Mouse (Mus musculus) frontal cortex, postnatal 10 days (tissue): ENCODE measurements around the gene Numb.
"Not testable (repeated sequence)": the region's sequence is repeated elsewhere in the genome, so short reads cannot be mapped to it uniquely, and the experiment has no call there.

Experiments used
- DNase-seq, 2 experiments: peaks; one replicate each; pipeline ENCODE4 v3.0.0; 2022; ENCODE audit warnings: low spot score in 2 of 2, mixed read lengths in 1 of 2

Numb gene

DNA sequence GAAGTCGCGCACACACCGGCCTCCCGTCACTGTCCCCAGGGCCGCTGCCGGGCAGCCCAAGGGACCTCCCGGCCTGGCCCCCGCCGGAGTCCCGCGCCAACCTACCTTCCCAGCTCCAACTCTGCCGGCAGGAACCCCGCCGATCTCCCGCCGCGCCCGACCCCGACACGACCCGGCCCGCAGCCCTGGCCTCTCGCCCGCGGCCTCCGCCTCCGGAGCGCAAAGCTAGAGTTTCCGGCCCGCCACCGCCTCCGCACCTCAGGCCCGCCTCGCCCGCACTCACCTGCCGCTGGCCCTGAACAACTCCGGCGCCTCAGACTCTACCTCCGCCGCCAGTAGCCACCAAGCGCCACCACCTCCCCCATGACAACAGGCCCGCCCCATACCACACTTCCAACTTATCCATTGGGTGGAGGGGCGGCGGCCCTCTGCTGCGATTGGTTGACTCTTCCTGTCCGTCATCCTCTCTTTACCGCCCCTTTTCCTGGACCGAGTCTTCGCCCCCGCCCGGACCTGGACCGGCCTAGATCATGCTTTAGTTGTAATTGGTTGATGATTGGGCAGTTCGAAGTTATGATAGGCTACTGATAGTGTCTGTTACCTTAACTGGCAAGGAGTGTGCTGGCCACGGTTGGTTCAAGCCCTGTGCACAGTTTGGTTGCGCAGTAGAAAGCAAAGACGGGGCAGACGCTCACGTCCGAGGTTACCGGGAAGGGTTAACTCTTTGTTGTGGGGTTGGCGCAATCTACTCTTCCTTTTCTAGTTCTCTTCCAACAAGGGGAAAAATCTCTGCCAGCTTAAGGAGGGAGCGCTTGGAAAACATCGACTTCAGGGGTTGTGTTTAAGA is at the start of gene Numb:
Numb (minus strand) TSS at position 400 of the 847 bp plus-strand sequence.
- peak; percentile 98 to 99 for DNase-seq

GRCm38 (mm10) chr12:83965235-83965634 is 43.5 kb upstream of the Numb start:
- no peak for DNase-seq

DNA sequence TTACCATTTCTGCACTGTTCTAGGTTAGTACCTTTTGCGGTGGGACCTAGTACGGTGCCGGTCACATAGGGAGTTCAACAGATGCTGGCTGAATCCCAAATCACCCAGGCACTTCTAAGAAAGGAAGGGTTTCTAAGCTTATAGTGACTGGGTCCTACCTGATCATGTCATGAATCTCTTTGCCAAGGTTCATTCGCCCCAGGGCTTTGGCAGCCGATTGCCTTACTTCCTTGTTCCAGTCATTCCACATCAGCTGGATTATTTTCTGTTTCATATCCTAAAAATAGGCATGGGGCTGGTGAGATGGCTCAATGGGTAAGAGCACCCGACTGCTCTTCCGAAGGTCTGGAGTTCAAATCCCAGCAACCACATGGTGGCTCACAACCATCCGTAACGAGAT is 36.5 kb upstream of the Numb start:
- DNase-seq = no peak

- no peak for DNase-seq
Observed at GRCm38 (mm10) chr12:83951711-83952575, 30.2 kb upstream of the Numb start.

GRCm38 (mm10) chr12:83950840-83951701 is 29.3 kb upstream of the Numb start:
- DNase-seq = peak; percentile 51 to 58

DNA sequence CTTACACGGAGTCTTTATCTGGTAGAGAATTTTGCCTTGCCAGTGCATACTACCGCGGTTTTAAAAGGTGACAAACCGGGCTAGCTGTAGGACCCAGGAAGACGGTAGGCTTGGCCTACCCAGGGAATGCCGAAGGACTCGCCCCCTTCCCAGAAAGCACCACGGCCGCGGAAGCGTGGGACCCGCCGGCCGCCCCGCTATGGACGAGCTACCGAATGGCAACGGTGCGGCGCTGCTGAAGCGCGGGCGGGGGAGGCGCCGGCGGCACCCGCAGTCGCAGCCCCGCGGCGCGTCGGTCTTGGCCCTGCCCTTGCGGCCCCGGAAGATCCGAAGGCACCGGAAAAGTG is 28.7 kb upstream of the Numb start, which contains the start of gene Riox1:
Riox1 (plus strand) TSS at position 116 of the 347 bp plus-strand sequence.
- DNase-seq = peak; percentile 72 to 79

DNA sequence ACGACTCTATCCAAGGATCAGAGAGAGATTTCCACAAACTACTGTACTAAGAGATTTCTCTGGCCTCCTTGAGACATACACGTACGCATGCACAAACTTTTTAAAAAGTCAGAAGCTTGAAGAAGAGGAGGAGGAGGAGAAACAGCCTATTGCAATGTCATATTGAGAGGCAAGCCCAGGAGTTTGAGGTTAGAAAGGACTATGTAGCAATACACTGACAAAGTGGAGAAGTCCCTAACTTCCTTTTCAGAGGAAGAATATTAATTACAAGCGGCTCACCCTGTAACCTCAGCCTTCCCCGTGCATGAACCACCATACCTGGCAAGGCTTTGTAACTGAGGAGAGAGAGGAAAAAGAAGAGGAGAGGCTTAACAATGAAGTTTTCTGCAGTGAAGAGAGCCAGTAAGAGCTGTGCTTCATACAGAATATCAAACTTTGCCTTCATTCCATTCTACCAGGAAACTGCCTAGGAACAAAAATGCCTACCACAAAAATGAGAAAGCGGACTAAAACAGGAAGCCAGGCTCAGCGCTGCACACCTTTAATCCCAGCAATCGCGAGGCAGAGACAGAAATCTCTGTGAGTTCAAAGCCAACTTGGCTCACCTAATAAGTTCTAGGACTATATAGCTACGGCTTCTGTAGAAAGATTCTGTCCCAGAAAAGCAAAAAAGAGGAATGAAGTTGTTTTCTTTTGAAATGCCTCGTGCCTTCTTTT is 28.2 kb upstream of the Numb start:
- DNase-seq = no peak

- no peak for DNase-seq
Observed at GRCm38 (mm10) chr12:83949043-83949442, 27.3 kb upstream of the Numb start.

GRCm38 (mm10) chr12:83947260-83947811 is 25.6 kb upstream of the Numb start:
- no peak for DNase-seq

- DNase-seq = no peak
Observed at GRCm38 (mm10) chr12:83941938-83942337, 20.2 kb upstream of the Numb start.

DNA sequence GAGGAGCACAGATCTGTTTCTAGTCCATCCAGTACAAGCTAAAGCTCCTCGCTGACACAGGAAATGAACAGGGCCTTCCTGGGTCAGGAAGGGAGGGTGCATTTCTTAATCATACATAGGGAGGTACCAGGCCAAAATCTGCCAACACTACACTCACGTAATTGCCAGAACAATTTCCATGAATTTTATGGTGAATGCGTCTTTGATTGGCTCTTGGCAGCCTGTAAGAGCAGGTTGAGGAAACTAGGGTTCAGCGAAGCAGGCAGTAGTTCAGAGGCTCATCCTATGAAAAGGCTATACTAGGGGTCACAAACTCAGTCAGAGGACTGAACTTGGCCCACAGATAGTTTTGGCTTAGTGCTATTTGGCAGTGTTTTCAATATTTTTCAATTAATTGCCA is 18.3 kb upstream of the Numb start:
- no peak for DNase-seq

DNA sequence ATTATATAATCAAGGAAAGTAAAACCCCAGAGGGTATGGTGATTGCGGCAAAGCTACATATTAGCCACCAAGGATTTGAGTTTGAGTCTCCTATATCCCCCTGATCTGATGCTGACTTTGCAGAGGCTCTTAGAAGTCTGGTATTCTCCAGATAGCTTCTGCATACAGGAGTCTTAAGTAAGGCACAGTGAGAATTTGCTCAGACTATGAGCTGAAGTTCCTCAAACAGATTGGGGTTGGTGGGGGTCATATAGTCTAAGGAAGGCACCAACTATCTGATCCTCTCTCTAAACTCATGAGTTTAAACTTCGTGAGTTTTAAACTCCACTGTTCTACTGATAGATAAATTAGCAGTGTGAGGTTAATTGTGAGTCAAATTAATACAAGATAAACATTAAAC is 17.6 kb upstream of the Numb start:
- no peak for DNase-seq

DNA sequence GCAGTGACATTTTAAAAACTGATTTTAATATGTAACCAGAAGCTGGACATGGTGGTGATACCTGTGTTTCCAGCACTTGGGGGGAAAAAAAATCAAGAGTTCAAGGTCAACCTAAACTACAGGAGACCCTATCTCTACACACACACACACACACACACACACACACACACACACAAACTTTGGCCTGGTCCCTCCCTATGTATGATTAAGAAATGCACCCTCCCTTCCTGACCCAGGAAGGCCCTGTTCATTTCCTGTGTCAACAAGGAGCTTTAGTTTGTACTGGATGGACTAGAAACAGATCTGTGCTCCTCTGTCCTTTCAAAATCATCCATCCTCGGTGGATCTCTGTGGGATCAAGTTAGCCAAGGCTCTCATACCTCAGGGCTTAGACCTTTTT is 16.9 kb upstream of the Numb start:
- DNase-seq = not testable (repeated sequence)

- no peak for DNase-seq
Observed at GRCm38 (mm10) chr12:83937600-83937999, 15.9 kb upstream of the Numb start.

- DNase-seq = no peak
Observed at GRCm38 (mm10) chr12:83929186-83929804, 7.6 kb upstream of the Numb start.

DNA sequence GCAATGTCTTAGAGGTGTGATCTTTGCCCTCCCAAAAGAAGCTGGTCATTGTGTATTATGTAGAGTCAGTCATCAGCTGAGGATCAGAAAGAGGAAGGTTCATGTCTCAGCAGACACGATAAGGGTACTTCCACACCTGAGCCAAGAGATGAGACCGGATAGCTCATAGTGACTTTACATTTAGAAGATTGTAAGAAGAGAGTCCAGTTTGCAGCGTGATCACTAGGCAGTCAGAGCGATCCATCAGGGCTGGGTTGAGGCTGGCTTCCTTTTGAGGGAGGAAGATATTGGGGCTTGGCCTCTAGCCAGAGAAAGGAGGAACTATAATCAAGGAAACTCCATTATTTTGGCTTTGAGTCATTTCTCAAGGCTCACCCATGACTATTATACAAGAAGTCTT is 6.0 kb upstream of the Numb start:
- DNase-seq = no peak

GRCm38 (mm10) chr12:83926061-83926460 is 4.3 kb upstream of the Numb start:
- no peak for DNase-seq

GRCm38 (mm10) chr12:83925160-83925703 is 3.5 kb upstream of the Numb start:
- no peak for DNase-seq

DNA sequence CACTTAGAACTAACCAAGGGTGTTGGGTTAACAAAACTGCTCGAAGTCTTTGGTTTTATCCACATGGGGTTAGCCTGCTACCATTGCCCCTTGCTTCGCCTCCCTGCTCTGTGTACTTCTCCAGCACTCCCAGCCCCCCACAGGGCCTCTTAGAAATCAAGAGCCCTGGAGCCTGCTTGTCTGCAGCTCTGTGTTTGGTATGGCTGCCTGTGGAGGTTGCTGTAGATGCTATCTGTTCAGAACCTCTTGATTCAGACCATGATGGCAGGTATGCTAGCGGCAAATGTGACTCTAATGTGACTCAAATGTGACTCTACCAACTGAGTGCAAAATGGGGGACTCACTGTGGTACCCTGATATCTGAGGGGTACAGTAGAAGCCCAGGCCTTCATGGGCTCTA is 2.6 kb upstream of the Numb start:
- no peak for DNase-seq

GRCm38 (mm10) chr12:83923486-83923859 is 1.7 kb upstream of the Numb start:
- DNase-seq = no peak
